Mouse (Mus musculus): Measurements from ENCODE around the gene Smim24.

Gene Smim24

DNA sequence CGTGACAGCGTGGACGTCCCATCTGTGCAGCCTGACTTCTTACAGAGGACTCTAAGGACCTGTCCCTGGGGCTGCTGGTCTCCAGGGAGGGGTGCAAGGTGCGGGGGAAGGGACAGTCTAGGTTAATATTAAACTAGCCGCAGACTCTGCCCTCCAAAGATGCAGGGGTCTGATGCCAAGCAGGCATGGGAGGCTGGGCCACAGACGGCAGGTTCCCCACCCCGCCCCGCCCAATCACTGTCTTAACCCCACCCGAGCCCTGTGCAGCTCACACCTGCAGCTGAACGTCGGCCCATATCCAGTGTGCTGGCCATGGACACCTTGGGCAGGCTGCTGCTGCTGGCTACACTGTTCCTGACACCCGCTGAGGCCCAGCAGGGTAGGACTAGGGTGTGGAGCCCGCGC is at the start of gene Smim24:
TSS of gene Smim24 (plus strand) at position 271 of the 405 bp plus-strand sequence.
- in situ Hi-C loops (cut with MboI, MseI), result no loop called here

DNA sequence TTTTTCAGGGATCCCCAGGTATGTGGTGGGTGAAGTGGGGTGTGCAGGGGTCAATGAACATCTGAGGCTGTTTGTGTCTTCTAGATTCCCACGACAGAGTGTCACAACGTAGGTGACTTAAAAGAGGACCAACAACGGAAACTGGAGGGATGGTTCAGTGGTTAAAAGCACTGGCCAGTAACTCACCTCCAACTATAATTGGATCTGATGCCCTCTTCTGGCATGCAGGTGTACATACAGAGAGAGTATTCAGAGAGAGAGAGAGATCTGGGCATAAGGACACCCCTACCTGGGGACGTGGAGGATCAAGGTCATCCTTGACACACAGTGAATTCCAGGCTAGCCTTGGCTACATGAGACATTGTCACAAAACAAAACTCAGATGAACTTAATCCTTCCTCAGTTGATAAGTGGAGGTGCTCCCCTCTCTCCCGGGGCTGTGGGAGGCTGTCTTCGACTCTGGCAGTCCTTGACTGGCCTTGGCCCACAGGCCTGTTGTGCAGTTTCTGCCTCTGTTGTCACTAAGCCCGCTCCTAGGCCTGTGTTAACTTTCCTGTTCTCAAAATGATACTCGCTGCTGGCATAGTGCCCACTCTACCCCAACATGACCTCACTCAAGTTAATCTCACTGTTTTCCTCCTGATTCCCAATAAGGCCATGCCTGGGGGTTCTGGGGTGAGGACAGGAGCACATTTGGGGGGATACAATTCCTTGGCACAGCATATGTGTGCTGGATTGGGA is 48.3 kb upstream of the Smim24 start:
- in situ Hi-C loops (cut with MboI, MseI), result loop anchor here (10.0 kb wide), 1 partner anchor 290 kb away; no protein-coding TSS in a partner anchor

DNA sequence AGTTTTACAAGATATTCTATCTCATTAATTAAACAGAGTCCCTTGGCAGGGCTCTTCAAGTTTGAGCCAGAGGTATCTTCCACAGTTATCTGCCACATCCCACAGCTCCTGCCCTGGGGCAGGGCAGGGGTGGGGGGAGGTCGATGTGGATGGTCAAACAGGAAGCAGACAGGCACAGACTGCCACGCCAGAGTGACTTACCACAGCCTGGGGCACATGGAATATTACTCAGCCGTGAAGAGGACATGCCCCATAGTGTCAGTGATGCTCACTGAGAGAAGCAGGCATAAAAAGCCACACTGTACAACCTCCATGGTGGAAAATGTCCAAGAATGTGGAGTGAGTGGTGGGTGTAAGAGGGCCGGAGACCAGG is 47.7 kb upstream of the Smim24 start:
- in situ Hi-C loops (cut with MboI, MseI), result loop anchor here (10.0 kb wide), 1 partner anchor 290 kb away; no protein-coding TSS in a partner anchor

- in situ Hi-C loops (cut with MboI, MseI), result loop anchor here (10.0 kb wide), 1 partner anchor 292 kb away; no protein-coding TSS in a partner anchor
These were observed 46.3 kb upstream of the Smim24 start for GRCm38 (mm10) chr10:81346453-81347067.

DNA sequence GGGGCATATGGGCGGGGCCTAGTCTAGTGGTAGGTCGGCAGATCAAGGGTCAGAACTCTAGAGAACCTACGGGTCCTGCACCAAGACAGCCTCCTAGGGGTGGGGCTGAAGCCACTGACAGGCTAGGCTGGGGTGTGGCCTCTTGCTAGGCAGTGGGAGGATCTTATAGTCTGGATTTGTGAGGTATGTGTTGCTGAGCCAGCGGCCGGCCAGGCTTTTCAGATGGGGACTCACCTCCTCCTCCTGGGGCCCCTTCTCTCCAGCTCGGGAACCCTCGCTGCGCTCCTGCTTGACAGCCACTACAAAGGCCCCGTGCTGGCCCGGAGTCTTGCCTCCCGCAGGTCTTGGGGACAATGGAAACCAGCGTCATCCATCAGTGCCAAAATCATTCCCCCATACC is 43.7 kb upstream of the Smim24 start:
- in situ Hi-C loops (cut with MboI, MseI), result loop anchor here (10.0 kb wide), 1 partner anchor 294 kb away; no protein-coding TSS in a partner anchor

DNA sequence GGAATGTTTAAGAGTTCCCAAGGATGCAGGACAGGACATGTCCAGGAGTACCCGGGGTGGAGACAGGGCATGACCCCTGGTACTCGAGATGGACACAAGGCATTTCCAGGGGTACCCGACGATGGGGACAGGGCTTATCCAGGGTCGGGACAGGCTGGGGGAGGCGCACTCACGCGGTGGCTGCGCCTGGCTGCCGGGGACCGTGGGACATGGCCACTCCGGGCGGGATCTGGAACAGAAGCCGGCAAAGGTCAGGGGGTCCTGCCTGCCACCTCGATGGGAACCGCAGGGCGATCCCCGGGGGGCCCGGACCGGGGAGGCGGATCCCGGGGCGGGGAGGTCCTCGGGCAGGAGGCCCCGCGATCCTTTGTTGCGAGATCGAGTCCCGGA is 42.9 kb upstream of the Smim24 start:
- in situ Hi-C loops (cut with MboI, MseI), result loop anchor here (10.0 kb wide), 1 partner anchor 295 kb away; no protein-coding TSS in a partner anchor

GRCm38 (mm10) chr10:81350351-81351063 is 42.3 kb upstream of the Smim24 start, which contains the start of gene Hmg20b:
Hmg20b (minus strand) TSS chr10:81350480.
- in situ Hi-C loops (cut with MboI, MseI), result no loop called here

- in situ Hi-C loops (cut with MboI, MseI), result no loop called here
These were observed 41.1 kb upstream of the Smim24 start for GRCm38 (mm10) chr10:81351678-81352291.

DNA sequence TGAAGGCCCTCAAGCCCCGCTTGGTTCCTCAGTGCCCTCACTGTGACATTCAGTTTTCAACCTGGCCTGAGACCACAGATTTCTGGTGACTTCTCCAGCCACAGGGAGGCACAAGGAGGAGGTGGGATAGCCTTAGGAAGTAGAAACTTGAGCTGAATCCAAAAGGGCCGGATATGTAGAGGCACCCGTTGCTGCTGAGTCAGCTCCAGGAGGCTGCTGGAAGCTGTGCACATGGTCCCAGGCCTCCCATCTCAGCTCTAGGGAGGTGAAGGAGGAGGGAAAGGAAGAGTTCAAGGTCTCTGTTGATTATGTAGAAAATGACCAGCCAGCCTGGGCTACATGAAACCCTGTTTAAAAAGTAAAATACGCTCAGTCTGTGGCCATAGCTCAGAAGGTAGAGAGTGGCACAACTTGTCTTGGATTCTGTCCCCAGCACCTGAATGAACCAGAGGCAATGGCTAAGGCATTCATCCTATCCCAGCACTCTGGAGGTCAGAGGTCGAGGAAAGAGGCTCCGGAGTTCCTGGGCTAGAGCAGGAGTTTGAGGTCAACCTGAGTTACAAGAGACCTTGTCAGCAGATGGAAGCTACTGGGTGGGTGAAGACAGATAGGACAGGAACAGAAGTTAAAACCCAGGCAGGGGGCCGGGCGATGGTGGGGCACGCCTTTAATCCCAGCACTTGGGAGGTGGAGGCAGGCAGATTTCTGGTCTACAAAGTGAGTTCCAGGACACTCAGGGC is 37.9 kb upstream of the Smim24 start:
- in situ Hi-C loops (cut with MboI, MseI), result no loop called here

GRCm38 (mm10) chr10:81355533-81355932 is 37.3 kb upstream of the Smim24 start:
- in situ Hi-C loops (cut with MboI, MseI), result no loop called here

GRCm38 (mm10) chr10:81356352-81356990 is 36.4 kb upstream of the Smim24 start:
- in situ Hi-C loops (cut with MboI, MseI), result no loop called here

DNA sequence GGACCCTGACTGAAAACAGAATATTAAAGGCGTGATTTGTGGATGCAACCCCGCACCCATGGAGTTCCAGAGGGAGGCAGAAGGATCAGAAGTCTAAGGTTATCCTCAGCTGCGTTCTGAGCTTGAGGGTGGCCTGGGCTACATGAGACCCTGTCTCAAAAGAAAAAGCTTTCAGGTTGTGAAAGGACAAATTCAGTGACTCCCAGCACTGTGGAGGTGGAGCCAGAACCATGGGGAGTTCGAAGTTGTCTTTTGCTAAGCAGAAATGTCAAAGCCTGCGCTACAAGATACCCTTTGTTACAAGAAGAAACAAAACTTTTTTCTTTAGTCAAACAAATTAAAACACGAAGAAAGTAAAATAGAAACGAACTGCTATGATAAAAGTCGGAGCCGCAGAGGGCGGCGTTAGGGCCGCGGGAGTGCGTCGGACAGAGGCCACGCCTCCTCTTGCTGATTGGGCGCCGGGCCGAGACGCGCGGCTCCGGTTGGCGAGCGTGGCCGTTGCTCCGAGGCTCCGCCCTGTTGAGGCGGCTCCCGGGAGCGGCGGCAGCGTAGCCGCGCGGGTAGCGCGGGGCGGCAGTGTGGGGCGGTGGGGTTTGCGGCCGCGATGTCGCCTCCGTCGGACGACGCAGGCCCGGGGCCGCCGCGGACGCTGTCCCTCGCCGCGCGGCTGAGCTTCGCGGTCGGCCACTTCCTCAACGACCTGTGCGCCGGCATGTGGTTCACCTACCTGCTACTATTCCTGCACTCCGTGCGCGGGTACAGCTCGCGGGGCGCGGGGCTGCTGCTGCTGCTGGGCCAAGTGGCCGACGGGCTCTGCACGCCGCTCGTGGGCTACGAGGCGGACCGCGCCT is 35.6 kb upstream of the Smim24 start, which contains the start of gene Mfsd12:
TSS of gene Mfsd12 (plus strand) at position 501 of the 854 bp plus-strand sequence.
- in situ Hi-C loops (cut with MboI, MseI), result no loop called here

DNA sequence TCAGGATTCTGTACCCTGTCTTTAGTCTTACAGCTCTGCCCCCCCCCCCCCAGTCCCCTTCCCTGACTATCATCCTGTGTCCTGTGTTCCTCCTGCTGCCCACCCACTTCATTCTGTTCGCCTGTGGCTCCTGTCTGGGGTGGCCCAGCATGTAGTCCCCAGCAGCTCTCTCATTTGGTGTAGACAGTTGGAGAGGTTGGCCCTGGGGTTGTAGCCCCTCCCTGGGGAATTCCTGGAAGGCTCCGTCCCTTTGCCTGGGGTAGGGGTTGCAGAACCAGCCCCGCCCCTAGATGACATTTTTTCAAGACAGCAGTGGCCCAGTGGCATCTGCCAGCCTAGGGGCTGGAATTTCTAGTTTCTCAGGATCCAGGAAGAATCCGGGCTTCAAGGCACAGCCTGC is 34.6 kb upstream of the Smim24 start:
- in situ Hi-C loops (cut with MboI, MseI), result no loop called here

GRCm38 (mm10) chr10:81358841-81359240 is 34.0 kb upstream of the Smim24 start:
- in situ Hi-C loops (cut with MboI, MseI), result no loop called here

DNA sequence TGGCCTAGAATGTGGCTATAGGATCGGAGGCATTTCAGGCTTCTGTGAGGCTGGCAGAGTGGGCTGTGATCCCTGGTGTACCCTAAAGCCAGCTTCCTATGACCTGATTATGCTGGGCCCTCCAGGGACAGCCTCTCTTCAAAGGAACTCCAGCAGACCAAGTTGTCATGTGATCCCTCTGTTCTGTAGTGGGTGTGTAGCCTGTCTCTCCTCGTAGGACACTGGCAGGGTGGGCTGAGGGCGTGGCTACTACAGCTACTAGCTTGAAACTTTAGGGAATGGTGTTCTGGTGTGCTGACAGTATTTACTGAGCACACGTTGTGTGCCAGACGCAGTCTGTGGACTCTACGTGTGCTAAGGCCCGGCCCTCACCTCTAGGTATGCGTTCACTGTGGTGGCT is 32.1 kb upstream of the Smim24 start:
- in situ Hi-C loops (cut with MboI, MseI), result no loop called here

- in situ Hi-C loops (cut with MboI, MseI), result no loop called here
These were observed 30.4 kb upstream of the Smim24 start for GRCm38 (mm10) chr10:81362336-81362949.

GRCm38 (mm10) chr10:81363436-81364346 is 29.2 kb upstream of the Smim24 start:
- in situ Hi-C loops (cut with MboI, MseI), result no loop called here

DNA sequence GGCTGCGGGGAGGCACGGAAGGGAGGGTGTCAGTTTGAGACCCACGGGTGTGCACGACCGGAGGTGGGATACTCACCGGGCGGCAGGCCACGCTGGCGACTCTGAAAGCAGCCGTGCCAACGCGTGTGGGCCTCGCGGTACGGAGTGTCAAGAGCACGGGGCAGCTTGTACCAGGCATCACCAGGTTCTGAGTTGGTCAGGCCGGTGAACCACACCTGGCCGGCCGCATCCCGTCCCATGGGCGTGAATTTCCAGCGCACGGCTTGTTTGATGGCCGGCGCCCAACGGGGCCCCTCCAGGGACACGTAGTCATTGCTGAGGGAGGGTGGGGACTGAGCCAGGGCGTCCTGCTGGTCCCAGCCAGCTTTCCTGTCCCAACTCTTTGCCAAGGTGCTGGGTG is 28.2 kb upstream of the Smim24 start:
- in situ Hi-C loops (cut with MboI, MseI), result no loop called here
